Mouse (Mus musculus): ENCODE data around the gene 4930426L09Rik. TPM values are rescaled to one million over a fixed set of nuclear protein-coding genes. Genes with fewer than 3 reads are reported as not detected.
"Not testable (repeated sequence)": the region's sequence is repeated elsewhere in the genome, so short reads cannot be mapped to it uniquely, and the experiment has no call there.

Gene 4930426L09Rik
- total RNA-seq, 4 experiments from 2014 or later, result 1.1 to 2.5 (median 1.2) TPM

DNA sequence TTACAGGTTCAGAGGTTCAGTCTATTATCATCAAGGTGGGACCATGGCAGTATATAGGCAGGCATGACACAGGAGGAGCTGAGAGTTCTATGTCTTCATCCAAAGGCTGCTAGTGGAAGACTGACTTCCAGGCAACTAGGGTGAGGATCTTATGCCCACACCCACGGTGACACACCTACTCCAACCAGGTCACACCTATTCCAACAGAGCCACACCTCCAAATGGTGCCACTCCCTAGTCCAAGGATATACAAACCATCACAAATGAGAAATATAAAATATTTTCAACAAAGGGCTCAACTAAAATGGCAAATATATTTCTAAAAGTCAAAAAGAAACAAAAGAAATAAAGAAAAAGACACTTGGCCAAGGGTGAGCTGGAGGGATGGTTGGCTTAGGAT lies 12.4 kb downstream of the 4930426L09Rik start:
- DNase-seq (ENCODE audit: low spot score in 2 of 2), result not testable (repeated sequence)

DNA sequence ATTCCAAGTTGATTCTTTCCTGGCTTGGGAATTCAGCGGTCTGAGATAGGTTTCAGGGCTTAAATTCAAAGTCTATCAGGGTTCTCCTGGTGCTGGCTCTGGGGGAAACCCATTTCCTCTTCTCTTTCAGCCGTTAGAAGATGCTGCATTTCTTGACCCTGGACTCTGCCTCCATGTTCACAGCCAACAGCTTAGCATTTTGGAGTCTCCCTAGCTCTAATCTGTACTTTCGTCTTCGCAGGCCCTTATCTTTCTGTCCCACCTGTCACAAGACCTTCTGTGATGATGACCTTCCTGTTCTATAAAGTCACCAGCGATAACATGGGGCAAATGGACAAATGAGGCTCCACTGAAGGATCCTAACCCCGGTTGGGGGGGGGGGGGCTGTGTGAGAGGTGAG lies 13.3 kb downstream of the 4930426L09Rik start:
- DNase-seq (ENCODE audit: low spot score in 2 of 2), result no peak

DNA sequence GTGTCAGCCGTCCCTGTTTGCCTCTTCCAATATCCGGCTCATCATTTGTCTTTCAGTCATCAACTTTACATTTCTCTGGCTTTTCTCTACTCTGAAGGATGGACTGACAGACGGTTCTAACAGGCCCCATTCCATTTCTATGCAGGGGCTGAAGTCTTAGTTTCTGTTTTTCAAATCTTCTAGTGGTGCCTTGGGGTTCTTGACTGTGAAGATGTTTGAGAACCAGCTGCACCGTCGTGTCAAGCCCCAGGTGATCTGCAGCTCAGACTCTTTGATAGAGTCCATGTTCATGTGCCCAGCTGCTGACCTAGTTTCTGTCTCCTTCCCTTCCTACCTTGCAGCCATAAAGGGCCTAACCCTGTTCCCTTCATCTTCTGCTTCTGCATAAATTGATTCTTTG lies 18.2 kb downstream of the 4930426L09Rik start:
- DNase-seq (ENCODE audit: low spot score in 2 of 2), result no peak

- no peak for DNase-seq (ENCODE audit: low spot score in 2 of 2)
Measured at GRCm38 (mm10) chr2:19016839-19017238, 18.7 kb downstream of the 4930426L09Rik start.

- DNase-seq (ENCODE audit: low spot score in 2 of 2), result no peak
Measured at GRCm38 (mm10) chr2:19018034-19018433, 19.9 kb downstream of the 4930426L09Rik start.

- DNase-seq (ENCODE audit: low spot score in 2 of 2), result no peak
Measured at GRCm38 (mm10) chr2:19024807-19025206, 26.7 kb downstream of the 4930426L09Rik start.

DNA sequence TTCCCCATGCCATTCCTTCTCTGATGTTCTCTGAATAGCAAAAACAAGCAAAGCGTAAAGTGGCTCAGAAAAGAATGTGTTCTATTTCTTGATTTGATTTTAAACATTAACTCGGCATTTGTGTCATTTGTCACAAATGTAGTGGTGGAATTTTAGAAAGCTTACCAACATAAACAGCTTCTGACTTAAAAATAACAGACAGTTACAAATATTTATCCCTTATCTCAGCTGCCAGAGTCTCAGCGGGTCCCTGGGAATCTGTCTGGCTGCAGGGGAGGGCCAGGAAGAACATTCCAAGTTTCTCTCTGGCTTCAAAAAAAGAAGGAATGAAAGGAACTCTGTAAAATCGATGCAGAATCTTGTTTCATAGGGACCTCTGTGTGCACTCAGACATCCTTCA lies 39.3 kb downstream of the 4930426L09Rik start:
- DNase-seq (ENCODE audit: low spot score in 2 of 2), result no peak

DNA sequence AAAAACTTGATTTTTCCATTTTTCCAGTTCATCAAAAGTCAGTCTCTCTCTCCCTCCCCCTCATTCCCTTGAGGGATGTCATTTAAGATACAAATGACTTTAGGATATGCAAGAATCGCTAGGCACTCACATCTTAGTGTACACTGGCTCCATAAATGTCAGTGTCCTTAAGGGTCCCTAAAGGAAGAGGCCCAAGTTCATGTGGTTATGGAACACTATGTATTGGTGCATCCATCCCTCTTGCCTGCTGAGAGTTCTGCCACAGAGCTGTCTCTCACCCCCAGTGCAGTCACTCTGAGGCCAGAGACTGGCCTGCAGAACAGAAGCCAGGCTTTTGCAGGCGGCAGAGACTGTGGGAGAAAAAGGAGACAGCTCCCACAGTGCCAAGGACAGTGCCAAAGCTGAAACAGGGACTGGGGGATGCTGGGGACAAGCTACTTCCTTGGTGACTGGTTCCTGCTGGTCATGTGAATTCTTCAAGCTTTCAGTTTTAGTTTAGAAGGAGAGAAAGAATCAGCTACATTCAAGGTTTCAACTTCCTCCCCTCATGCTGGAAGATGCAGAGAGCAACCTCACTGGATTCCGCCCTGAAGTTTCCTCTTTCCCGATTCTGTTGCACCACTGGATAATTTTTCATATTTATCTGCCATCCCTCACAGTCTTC lies 39.9 kb downstream of the 4930426L09Rik start:
- DNase-seq (ENCODE audit: low spot score in 2 of 2), result no peak

- no peak for DNase-seq (ENCODE audit: low spot score in 2 of 2)
Measured at GRCm38 (mm10) chr2:19048225-19048624, 50.1 kb downstream of the 4930426L09Rik start.

DNA sequence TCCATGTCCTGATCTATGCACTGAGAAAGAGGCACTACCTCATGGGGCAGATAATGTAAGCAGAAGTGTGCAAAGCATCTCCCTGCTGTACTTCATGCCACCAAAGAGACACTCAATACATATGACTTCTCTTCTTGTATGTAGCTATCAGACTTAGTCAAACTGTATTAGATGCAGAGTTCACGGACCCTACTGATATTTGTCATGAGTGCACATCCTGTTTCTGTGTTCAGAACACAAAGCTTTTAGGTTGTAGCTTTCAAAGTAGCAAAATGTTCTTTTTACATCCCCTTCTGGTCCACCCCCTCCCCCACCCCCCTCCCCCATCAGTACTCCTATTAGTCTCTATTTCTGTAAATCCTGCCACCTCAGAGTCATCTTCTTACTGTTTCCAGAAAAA lies 51.2 kb downstream of the 4930426L09Rik start:
- no peak for DNase-seq (ENCODE audit: low spot score in 2 of 2)

Other genes with a start within 250 kb of the 4930426L09Rik start
- 10 to 100 TPM; 61.9 to 66.5 (median 64.9) TPM for gene Pip4k2a, start 217 bp upstream of the 4930426L09Rik start, total RNA-seq (2022)
- gene Armc3, start 201.0 kb downstream of the 4930426L09Rik start, total RNA-seq (2022), result 1 to 10 TPM in 1 of 4 experiments, under 1 TPM in 3; 0.34 to 1.1 (median 0.64) TPM